Mouse (Mus musculus): ENCODE results near the gene Cacng3. TPM values are rescaled to one million over a fixed set of nuclear protein-coding genes. Genes with fewer than 3 reads are reported as not detected.

Cacng3 gene
- polyA plus RNA-seq, 1 experiment: not detected

DNA sequence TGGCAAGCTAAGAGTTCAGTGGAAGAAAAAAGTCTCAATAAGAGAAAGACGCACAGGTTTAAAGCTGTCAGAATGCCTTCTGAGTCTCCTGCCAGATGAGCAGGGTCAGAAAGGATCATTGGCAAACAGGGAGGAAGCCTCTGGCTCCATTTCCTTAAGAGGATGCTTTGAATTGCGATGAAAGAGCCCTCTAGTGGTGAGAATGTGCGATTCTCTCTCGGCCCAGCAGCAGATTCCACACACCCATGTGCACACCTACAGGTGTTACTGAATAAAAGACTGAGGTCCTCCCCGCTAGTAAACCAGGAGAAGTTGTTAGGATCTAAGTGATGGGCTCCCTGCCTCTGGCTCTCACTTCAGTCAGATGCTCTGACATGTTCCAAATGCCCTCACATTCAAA, 2.4 kb upstream of the Cacng3 start:
- H3K36me3 ChIP-seq (ENCODE audit: control insufficient read depth, insufficient read depth, low read length): no peaks in the 10 kb centered on the region
- no peaks in the 10 kb centered on the region for H3K4me1 ChIP-seq (ENCODE audit: control insufficient read depth, insufficient read depth, insufficient read length, low read length)
- 23% methylated on average over 5 of the region's 5 CpGs for WGBS
- H3K4me3 ChIP-seq (ENCODE audit: low read depth, low read length): no peak overlapping the region
- H3K27ac ChIP-seq (ENCODE audit: insufficient read depth, low read depth, low read length): no peak overlapping the region
- no peaks in the 10 kb centered on the region for H3K27me3 ChIP-seq (ENCODE audit: control insufficient read depth, insufficient read depth, low read length)
- TF ChIP-seq POLR2A (IDR thresholded peaks at IDR 0.05; ENCODE audit: low read depth, low read length) (no peak), CTCF (IDR thresholded peaks at IDR 0.05; ENCODE audit: extremely low read depth, insufficient read length, insufficient replicate concordance, low read depth, low read length) (peak; percentile 30; the same call in 1 of the 2 replicates)

GRCm38 (mm10) chr7:122670873-122671641, 765 bp downstream of the Cacng3 start:
- Histone ChIP-seq H3K36me3 (ENCODE audit: control insufficient read depth, insufficient read depth, low read length) (no peaks in the 10 kb centered on the region), H3K4me1 (ENCODE audit: control insufficient read depth, insufficient read depth, insufficient read length, low read length) (no peaks in the 10 kb centered on the region), H3K27ac (ENCODE audit: insufficient read depth, low read depth, low read length) (no peak overlapping the region), H3K4me3 (ENCODE audit: low read depth, low read length) (no peak overlapping the region), H3K27me3 (ENCODE audit: control insufficient read depth, insufficient read depth, low read length) (no peaks in the 10 kb centered on the region)
- no peak for TF ChIP-seq CTCF (IDR thresholded peaks at IDR 0.05; ENCODE audit: extremely low read depth, insufficient read length, insufficient replicate concordance, low read depth, low read length)
- no peak for TF ChIP-seq POLR2A (IDR thresholded peaks at IDR 0.05; ENCODE audit: low read depth, low read length)
- WGBS: 19% methylated on average over 45 of the region's 45 CpGs

DNA sequence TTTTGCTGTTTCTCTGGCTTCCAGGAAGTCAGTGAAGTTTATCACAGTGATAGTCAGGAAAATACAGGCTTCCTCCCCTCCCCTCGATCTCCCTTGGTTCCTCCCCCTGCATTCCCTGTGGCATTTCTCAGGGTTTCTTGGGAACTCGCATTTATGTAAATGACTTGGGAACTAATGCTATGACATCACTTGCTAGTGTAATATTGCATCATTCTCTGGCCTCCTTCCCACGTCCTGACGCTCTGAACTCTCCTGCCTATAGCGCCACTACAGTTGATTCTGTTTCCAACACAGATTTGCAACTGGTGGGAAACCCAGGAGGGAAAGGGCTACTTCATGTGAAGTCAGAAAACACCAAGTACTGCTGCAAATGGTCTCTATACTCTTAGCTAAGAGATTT, 2.7 kb downstream of the Cacng3 start:
- H3K27me3 ChIP-seq (ENCODE audit: control insufficient read depth, insufficient read depth, low read length): no peaks in the 10 kb centered on the region
- H3K4me1 ChIP-seq (ENCODE audit: control insufficient read depth, insufficient read depth, insufficient read length, low read length): no peaks in the 10 kb centered on the region
- 43% methylated on average over 5 of the region's 5 CpGs for WGBS
- no peak for TF ChIP-seq POLR2A (IDR thresholded peaks at IDR 0.05; ENCODE audit: low read depth, low read length)
- no peak for TF ChIP-seq CTCF (IDR thresholded peaks at IDR 0.05; ENCODE audit: extremely low read depth, insufficient read length, insufficient replicate concordance, low read depth, low read length)
- H3K4me3 ChIP-seq (ENCODE audit: low read depth, low read length): no peak overlapping the region
- H3K27ac ChIP-seq (ENCODE audit: insufficient read depth, low read depth, low read length): no peak overlapping the region
- H3K36me3 ChIP-seq (ENCODE audit: control insufficient read depth, insufficient read depth, low read length): no peaks in the 10 kb centered on the region

GRCm38 (mm10) chr7:122675207-122675606, 4.9 kb downstream of the Cacng3 start:
- no peak for TF ChIP-seq POLR2A (IDR thresholded peaks at IDR 0.05; ENCODE audit: low read depth, low read length)
- TF ChIP-seq CTCF (IDR thresholded peaks at IDR 0.05; ENCODE audit: extremely low read depth, insufficient read length, insufficient replicate concordance, low read depth, low read length): no peak
- 85% methylated on average over 7 of the region's 7 CpGs for WGBS
- Histone ChIP-seq H3K4me1 (ENCODE audit: control insufficient read depth, insufficient read depth, insufficient read length, low read length) (no peaks in the 10 kb centered on the region), H3K27me3 (ENCODE audit: control insufficient read depth, insufficient read depth, low read length) (no peaks in the 10 kb centered on the region), H3K27ac (ENCODE audit: insufficient read depth, low read depth, low read length) (no peak overlapping the region), H3K4me3 (ENCODE audit: low read depth, low read length) (no peak overlapping the region), H3K36me3 (ENCODE audit: control insufficient read depth, insufficient read depth, low read length) (no peaks in the 10 kb centered on the region)

GRCm38 (mm10) chr7:122701751-122702150, 31.5 kb downstream of the Cacng3 start:
- Histone ChIP-seq H3K4me3 (ENCODE audit: low read depth, low read length) (no peak overlapping the region), H3K27me3 (ENCODE audit: control insufficient read depth, insufficient read depth, low read length) (no peaks in the 10 kb centered on the region), H3K27ac (ENCODE audit: insufficient read depth, low read depth, low read length) (no peak overlapping the region), H3K4me1 (ENCODE audit: control insufficient read depth, insufficient read depth, insufficient read length, low read length) (no peaks in the 10 kb centered on the region), H3K36me3 (ENCODE audit: control insufficient read depth, insufficient read depth, low read length) (no peaks in the 10 kb centered on the region)
- TF ChIP-seq POLR2A (IDR thresholded peaks at IDR 0.05; ENCODE audit: low read depth, low read length) (no peak), CTCF (IDR thresholded peaks at IDR 0.05; ENCODE audit: extremely low read depth, insufficient read length, insufficient replicate concordance, low read depth, low read length) (no peak)
- 71% methylated on average over 5 of the region's 5 CpGs for WGBS

DNA sequence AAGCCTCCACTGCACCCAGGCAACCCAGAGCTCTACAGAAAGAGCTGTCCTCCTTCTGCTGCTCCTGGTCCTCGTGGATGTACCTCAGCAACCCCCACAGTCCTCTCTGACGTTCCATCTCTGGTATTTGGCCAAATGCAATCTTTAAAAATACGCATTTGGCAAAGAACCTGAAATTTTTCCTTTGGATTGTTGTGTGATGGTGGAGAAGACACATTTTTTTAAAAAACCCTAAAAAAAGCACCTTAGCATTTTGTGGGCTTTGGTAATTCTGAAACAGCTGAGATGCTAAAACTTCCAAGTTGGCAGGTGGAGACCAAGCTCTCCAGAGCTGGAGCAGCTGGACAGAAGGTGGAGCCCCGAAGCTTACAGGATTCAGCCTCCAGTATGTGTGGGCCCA, 32.2 kb downstream of the Cacng3 start:
- H3K4me1 ChIP-seq (ENCODE audit: control insufficient read depth, insufficient read depth, insufficient read length, low read length): no peaks in the 10 kb centered on the region
- H3K36me3 ChIP-seq (ENCODE audit: control insufficient read depth, insufficient read depth, low read length): no peaks in the 10 kb centered on the region
- no peak for TF ChIP-seq POLR2A (IDR thresholded peaks at IDR 0.05; ENCODE audit: low read depth, low read length)
- no peak for TF ChIP-seq CTCF (IDR thresholded peaks at IDR 0.05; ENCODE audit: extremely low read depth, insufficient read length, insufficient replicate concordance, low read depth, low read length)
- WGBS: 66% methylated on average over 4 of the region's 4 CpGs
- H3K27ac ChIP-seq (ENCODE audit: insufficient read depth, low read depth, low read length): no peak overlapping the region
- no peak overlapping the region for H3K4me3 ChIP-seq (ENCODE audit: low read depth, low read length)
- no peaks in the 10 kb centered on the region for H3K27me3 ChIP-seq (ENCODE audit: control insufficient read depth, insufficient read depth, low read length)

- no peak for TF ChIP-seq CTCF (IDR thresholded peaks at IDR 0.05; ENCODE audit: extremely low read depth, insufficient read length, insufficient replicate concordance, low read depth, low read length)
- TF ChIP-seq POLR2A (IDR thresholded peaks at IDR 0.05; ENCODE audit: low read depth, low read length): no peak
- H3K27me3 ChIP-seq (ENCODE audit: control insufficient read depth, insufficient read depth, low read length): no peaks in the 10 kb centered on the region
- H3K36me3 ChIP-seq (ENCODE audit: control insufficient read depth, insufficient read depth, low read length): no peaks in the 10 kb centered on the region
- no peaks in the 10 kb centered on the region for H3K4me1 ChIP-seq (ENCODE audit: control insufficient read depth, insufficient read depth, insufficient read length, low read length)
- no peak overlapping the region for H3K27ac ChIP-seq (ENCODE audit: insufficient read depth, low read depth, low read length)
- WGBS: 58% methylated on average over 5 of the region's 5 CpGs
- H3K4me3 ChIP-seq (ENCODE audit: low read depth, low read length): no peak overlapping the region
Measured at GRCm38 (mm10) chr7:122706736-122707135, 36.4 kb downstream of the Cacng3 start.
